16 mouse cellular contexts compared by ENCODE assay signal in genomic region chr1:19344445-19344844, GRCm38 (mm10).
"Had no signal": no experiment of that assay in that cellular context is flagged by ENCODE, and none has a peak within 500 bp of the region (broad histone marks: within the 10 kb centered on the region; RNA-seq: fewer than 3 reads in every experiment).

No protein-coding gene starts in this region.

- H3K4me2 ChIP-seq: liver, embryonic 13.5 days; midbrain, embryonic 11.5 days; neural tube, embryonic 12.5 days; stomach, embryonic 15.5 days had no signal

- H3K4me3 ChIP-seq: liver, embryonic 13.5 days; neural tube, embryonic 12.5 days; stomach, embryonic 15.5 days had no signal

- H3K27ac ChIP-seq: liver, embryonic 13.5 days; neural tube, embryonic 12.5 days; stomach, embryonic 15.5 days had no signal

- H3K9ac ChIP-seq: liver, embryonic 13.5 days; neural tube, embryonic 12.5 days; stomach, embryonic 15.5 days had no signal

- H3K9me3 ChIP-seq: liver, embryonic 13.5 days; neural tube, embryonic 12.5 days; stomach, embryonic 15.5 days had no signal

- H3K4me1 ChIP-seq: liver, embryonic 13.5 days; neural tube, embryonic 12.5 days; stomach, embryonic 15.5 days had no signal

- H3K27me3 ChIP-seq: liver, embryonic 13.5 days; neural tube, embryonic 12.5 days; stomach, embryonic 15.5 days had no signal

- DNase-seq: kidney, adult 2 months; kidney, postnatal 10 days; kidney, postnatal 4 days; left cerebral cortex, postnatal 4 days; liver, embryonic 13.5 days; lung, adult 2 months; lung, postnatal 14 days; lung, postnatal 4 days; midbrain, embryonic 14.5 days; retina, postnatal 1 day; right cerebral cortex, postnatal 25 days; spleen, adult 18-20 months; thymus, postnatal 25 days had no signal

- H3K36me3 ChIP-seq: liver, embryonic 13.5 days; neural tube, embryonic 12.5 days; stomach, embryonic 15.5 days had no signal
